Mouse (Mus musculus): Measurements from ENCODE around the gene Dgkq. TPM values are rescaled to one million over a fixed set of nuclear protein-coding genes. Genes with fewer than 3 reads are reported as not detected.

Gene Dgkq
- 11.6 and 12.1 TPM in 2 replicates for polyA plus RNA-seq (2014; fragmentation: Nextera tagmentation; extraction: Ambion mirVana)

DNA sequence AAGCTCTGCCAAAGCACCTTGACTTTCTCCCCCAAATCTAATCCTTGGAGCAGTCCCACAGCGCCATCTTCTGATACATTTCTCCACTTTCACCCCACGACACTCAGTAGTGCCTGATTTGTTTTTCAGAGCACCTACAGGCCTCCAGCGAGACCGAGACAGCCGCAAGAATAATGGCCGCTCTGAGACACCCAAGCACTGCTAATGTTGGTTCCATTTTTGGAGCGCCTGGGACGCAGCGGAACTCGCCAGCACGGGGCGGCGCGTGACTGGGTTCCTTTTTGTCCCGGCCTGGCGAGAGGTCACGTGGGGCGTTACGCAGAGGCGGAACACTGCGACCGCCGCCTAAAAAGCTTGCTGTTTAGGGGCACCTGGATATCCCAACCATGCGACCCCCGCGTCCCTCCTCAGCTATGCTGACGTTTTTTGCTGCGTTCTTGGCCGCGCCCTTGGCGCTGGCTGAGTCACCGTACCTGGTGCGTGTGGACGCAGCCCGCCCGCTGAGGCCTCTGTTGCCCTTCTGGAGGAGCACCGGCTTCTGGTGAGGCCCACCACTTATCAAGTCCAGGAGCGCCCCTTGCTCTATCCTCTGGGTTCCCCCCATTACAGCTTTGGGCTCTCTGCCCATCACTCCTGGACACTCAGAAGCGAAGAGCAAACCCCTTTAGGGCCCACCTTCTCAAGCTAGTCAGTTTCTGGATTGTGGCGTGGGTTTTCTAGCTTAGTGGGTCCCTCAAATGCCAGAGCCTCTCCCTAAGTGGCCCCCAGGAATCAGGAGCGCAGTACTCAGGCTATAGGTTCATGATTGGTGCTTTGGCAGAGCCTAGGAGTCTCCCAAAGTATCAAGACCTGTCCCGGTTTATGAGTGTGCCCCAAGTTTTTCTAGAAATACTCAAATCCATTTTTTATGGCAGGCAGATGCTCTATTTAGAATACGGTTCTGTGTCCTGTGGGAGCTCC lies at the start of gene Dgkq:
TSS of gene Dgkq (minus strand) at position 696 of the 960 bp plus-strand sequence.
- peak within 1 kb of the TSS; percentile 51 for H3K4me3 ChIP-seq (ENCODE audit: low read depth, low read length)
- peak within 1 kb of the TSS; percentile 67 for H3K9ac ChIP-seq (ENCODE audit: low read length)
- H3K4me1 ChIP-seq (ENCODE audit: control insufficient read depth, insufficient read depth, low read length) = 0 out of 2 replicates have a peak, but pooled peaks cover 2% of the 10 kb centered on the region
- peak; percentile 87 for ATAC-seq (ENCODE audit: insufficient read depth, low FRiP score, low TSS enrichment)
- WGBS = 7% methylated on average over 43 of the region's 43 CpGs
- peak; percentile 87 for DNase-seq (ENCODE audit: low spot score)
- H3K27ac ChIP-seq (ENCODE audit: low read depth, low read length) = peak within 1 kb of the TSS; percentile 53
- H3K36me3 ChIP-seq (ENCODE audit: control insufficient read depth, insufficient read depth, low read length) = no peaks in the 10 kb centered on the region; the same call in 1 of the 2 replicates
- peak within 1 kb of the TSS; percentile 59 for H3K4me2 ChIP-seq (ENCODE audit: low read depth)
- H3K27me3 ChIP-seq (ENCODE audit: control insufficient read depth, insufficient read depth, low read length) = no peaks in the 10 kb centered on the region
- no peaks in the 10 kb centered on the region for H3K9me3 ChIP-seq (ENCODE audit: control insufficient read depth, low read length)

DNA sequence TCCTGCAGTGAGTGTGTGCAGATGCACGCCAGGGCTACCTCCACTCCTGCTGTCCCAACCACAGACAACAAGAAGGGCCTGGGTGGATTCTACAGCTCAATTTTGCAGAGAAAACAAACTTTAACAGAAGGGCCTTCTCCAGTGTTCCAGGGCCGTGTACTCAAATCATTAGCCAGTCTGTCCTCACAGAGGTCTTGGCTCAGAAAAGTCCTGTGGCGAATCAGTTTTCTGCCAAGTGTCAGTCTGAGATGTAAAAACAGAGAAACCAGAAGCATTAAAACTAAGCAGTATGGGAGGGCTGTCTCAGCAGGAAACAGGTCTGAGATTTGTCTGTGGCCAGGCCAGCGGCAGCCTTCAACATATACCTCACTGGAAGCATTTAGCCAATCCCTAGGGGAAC lies 48.6 kb upstream of the Dgkq start:
- no peak for ATAC-seq (ENCODE audit: insufficient read depth, low FRiP score, low TSS enrichment)

DNA sequence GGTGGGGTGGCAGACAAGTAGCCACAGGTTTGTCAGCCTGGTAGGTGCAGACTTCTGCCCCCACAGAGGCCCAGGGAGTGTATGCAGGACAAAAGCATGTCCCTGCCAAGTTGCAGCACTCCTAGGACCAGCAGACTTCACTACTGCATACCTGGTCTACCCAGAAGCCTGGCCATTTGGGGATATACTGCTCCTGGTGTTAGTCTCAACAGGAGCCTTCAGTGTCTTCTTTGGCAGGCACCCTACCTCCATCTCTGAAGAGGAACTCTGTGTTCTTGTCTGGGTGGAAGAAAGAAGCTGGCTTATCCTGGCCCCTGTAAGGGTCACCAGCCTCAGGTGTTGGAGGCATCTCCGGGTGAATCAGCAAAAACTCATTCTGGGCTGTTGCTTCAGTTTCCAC lies 46.5 kb upstream of the Dgkq start:
- Histone ChIP-seq H3K27ac (ENCODE audit: low read depth, low read length) (no peak overlapping the region), H3K4me1 (ENCODE audit: control insufficient read depth, insufficient read depth, low read length) (peaks cover 4% of the 10 kb centered on the region; the same call in 1 of the 2 replicates), H3K9me3 (ENCODE audit: control insufficient read depth, low read length) (no peaks in the 10 kb centered on the region), H3K4me2 (ENCODE audit: low read depth) (no peak overlapping the region), H3K27me3 (ENCODE audit: control insufficient read depth, insufficient read depth, low read length) (no peaks in the 10 kb centered on the region), H3K4me3 (ENCODE audit: low read depth, low read length) (no peak overlapping the region), H3K9ac (ENCODE audit: low read length) (no peak overlapping the region), H3K36me3 (ENCODE audit: control insufficient read depth, insufficient read depth, low read length) (no peaks in the 10 kb centered on the region)
- ATAC-seq (ENCODE audit: insufficient read depth, low FRiP score, low TSS enrichment) (no peak), DNase-seq (ENCODE audit: low spot score) (no peak)
- 85% methylated on average over 1 of the region's 1 CpGs for WGBS

More for the DNA sequence above, 48.6 kb upstream of the Dgkq start:
- no peak for DNase-seq (ENCODE audit: low spot score)
- Histone ChIP-seq H3K36me3 (ENCODE audit: control insufficient read depth, insufficient read depth, low read length) (no peaks in the 10 kb centered on the region), H3K4me3 (ENCODE audit: low read depth, low read length) (no peak overlapping the region), H3K4me2 (ENCODE audit: low read depth) (no peak overlapping the region), H3K9ac (ENCODE audit: low read length) (no peak overlapping the region), H3K9me3 (ENCODE audit: control insufficient read depth, low read length) (no peaks in the 10 kb centered on the region), H3K27ac (ENCODE audit: low read depth, low read length) (no peak overlapping the region), H3K27me3 (ENCODE audit: control insufficient read depth, insufficient read depth, low read length) (no peaks in the 10 kb centered on the region), H3K4me1 (ENCODE audit: control insufficient read depth, insufficient read depth, low read length) (peaks cover 4% of the 10 kb centered on the region; the same call in 1 of the 2 replicates)
- 31% methylated on average over 4 of the region's 4 CpGs for WGBS

DNA sequence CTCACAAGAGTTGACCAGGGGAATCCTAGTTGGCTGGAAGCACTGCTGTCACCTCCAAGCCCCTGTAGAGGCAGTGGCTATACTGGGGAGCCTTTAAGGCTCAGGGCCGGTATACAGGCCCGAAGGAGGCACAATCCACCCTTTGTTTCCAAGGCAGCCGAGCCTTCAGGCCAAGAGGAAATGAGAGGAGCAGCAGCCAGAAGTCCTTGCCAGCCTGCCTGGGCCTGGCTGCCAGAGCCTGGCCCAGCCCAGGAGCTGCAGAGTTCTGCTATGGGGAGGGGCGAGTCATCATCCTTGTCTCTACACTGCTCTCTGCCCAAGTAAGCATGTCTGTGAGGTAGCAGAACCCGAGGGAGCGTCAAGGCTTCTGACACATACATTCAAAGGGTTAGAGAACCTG lies 44.7 kb upstream of the Dgkq start:
- H3K27me3 ChIP-seq (ENCODE audit: control insufficient read depth, insufficient read depth, low read length) = no peaks in the 10 kb centered on the region
- peaks cover 4% of the 10 kb centered on the region; the same call in 1 of the 2 replicates for H3K4me1 ChIP-seq (ENCODE audit: control insufficient read depth, insufficient read depth, low read length)
- H3K27ac ChIP-seq (ENCODE audit: low read depth, low read length) = no peak overlapping the region
- H3K9me3 ChIP-seq (ENCODE audit: control insufficient read depth, low read length) = no peaks in the 10 kb centered on the region
- DNase-seq (ENCODE audit: low spot score) (no peak), ATAC-seq (ENCODE audit: insufficient read depth, low FRiP score, low TSS enrichment) (no peak)
- no peaks in the 10 kb centered on the region for H3K36me3 ChIP-seq (ENCODE audit: control insufficient read depth, insufficient read depth, low read length)
- no peak overlapping the region for H3K4me3 ChIP-seq (ENCODE audit: low read depth, low read length)
- H3K4me2 ChIP-seq (ENCODE audit: low read depth) = no peak overlapping the region
- no peak overlapping the region for H3K9ac ChIP-seq (ENCODE audit: low read length)
- 68% methylated on average over 6 of the region's 6 CpGs for WGBS

DNA sequence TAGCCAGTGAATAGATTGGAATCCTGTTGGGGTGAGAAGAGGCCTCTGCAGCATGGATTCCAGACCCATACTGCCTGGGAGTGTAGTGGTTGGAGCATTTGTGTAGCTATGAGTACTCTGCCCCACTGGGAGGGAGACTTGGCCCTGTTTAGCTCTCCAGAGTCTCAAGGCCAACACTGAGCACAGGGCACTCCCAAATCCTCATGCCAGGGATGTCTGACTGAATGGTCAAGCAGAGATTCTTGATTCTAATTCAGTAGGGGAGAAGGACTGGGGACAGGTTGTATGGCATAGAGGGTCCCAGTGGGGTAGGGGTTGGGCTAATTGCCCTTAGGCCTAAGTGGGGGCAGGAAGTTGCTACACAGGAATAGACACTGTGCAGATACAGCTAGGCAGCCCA lies 44.2 kb upstream of the Dgkq start:
- H3K36me3 ChIP-seq (ENCODE audit: control insufficient read depth, insufficient read depth, low read length) = no peaks in the 10 kb centered on the region
- H3K4me1 ChIP-seq (ENCODE audit: control insufficient read depth, insufficient read depth, low read length) = peaks cover 4% of the 10 kb centered on the region; the same call in 1 of the 2 replicates
- DNase-seq (ENCODE audit: low spot score) (no peak), ATAC-seq (ENCODE audit: insufficient read depth, low FRiP score, low TSS enrichment) (no peak)
- no peak overlapping the region for H3K27ac ChIP-seq (ENCODE audit: low read depth, low read length)
- no peak overlapping the region for H3K4me3 ChIP-seq (ENCODE audit: low read depth, low read length)
- no peak overlapping the region for H3K4me2 ChIP-seq (ENCODE audit: low read depth)
- no peaks in the 10 kb centered on the region for H3K27me3 ChIP-seq (ENCODE audit: control insufficient read depth, insufficient read depth, low read length)
- H3K9me3 ChIP-seq (ENCODE audit: control insufficient read depth, low read length) = no peaks in the 10 kb centered on the region
- H3K9ac ChIP-seq (ENCODE audit: low read length) = no peak overlapping the region

DNA sequence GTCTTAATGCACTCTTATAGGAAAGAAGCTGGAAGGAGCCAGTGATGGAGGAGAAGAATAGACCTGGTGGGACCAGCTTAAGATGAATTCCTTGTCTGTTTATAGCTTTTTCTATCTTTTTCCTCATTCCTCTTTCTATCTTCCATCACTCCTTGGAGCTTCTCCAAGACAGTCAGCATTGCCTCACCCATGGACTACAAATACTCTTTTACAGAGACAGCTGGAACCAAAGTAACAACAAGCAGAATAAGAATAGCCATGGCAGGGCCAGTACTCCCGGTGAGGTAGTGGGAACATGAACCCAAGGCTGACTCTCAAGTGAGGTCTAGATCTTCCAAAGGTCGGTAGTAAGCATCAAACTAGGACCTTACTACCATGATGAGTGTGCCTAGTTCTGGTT lies 43.6 kb upstream of the Dgkq start:
- WGBS = 90% methylated on average over 2 of the region's 2 CpGs
- DNase-seq (ENCODE audit: low spot score) = no peak
- no peak for ATAC-seq (ENCODE audit: insufficient read depth, low FRiP score, low TSS enrichment)

DNA sequence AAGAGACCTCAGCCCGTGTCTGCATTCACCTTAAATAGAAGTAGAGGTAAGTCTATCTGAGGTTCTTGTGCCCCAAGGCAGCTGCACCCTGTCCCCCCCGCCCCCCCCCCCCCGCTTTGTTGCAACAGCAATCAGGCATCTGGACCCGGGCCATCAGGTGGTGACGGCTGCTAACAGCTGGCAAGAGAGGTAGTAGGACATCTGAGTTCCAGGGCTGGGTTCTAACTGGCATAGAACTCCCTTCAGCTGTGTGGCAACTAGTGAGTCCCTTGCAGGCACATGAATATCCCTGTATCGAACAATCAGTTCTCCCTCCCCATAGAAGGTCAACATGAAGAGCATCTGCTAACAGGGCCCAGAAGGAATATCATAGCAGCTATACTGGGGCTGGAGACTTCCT lies 42.5 kb upstream of the Dgkq start:
- Histone ChIP-seq H3K4me3 (ENCODE audit: low read depth, low read length) (no peak overlapping the region), H3K4me1 (ENCODE audit: control insufficient read depth, insufficient read depth, low read length) (no peaks in the 10 kb centered on the region), H3K27ac (ENCODE audit: low read depth, low read length) (no peak overlapping the region), H3K9ac (ENCODE audit: low read length) (no peak overlapping the region), H3K9me3 (ENCODE audit: control insufficient read depth, low read length) (no peaks in the 10 kb centered on the region), H3K4me2 (ENCODE audit: low read depth) (no peak overlapping the region), H3K36me3 (ENCODE audit: control insufficient read depth, insufficient read depth, low read length) (no peaks in the 10 kb centered on the region; the same call in 1 of the 2 replicates), H3K27me3 (ENCODE audit: control insufficient read depth, insufficient read depth, low read length) (no peaks in the 10 kb centered on the region)
- ATAC-seq (ENCODE audit: insufficient read depth, low FRiP score, low TSS enrichment) (no peak), DNase-seq (ENCODE audit: low spot score) (no peak)
- WGBS = 82% methylated on average over 6 of the region's 6 CpGs

More for the DNA sequence above, 43.6 kb upstream of the Dgkq start:
- Histone ChIP-seq H3K36me3 (ENCODE audit: control insufficient read depth, insufficient read depth, low read length) (no peaks in the 10 kb centered on the region), H3K9ac (ENCODE audit: low read length) (no peak overlapping the region), H3K27ac (ENCODE audit: low read depth, low read length) (no peak overlapping the region), H3K4me1 (ENCODE audit: control insufficient read depth, insufficient read depth, low read length) (no peaks in the 10 kb centered on the region), H3K27me3 (ENCODE audit: control insufficient read depth, insufficient read depth, low read length) (no peaks in the 10 kb centered on the region), H3K4me3 (ENCODE audit: low read depth, low read length) (no peak overlapping the region), H3K9me3 (ENCODE audit: control insufficient read depth, low read length) (no peaks in the 10 kb centered on the region), H3K4me2 (ENCODE audit: low read depth) (no peak overlapping the region)

DNA sequence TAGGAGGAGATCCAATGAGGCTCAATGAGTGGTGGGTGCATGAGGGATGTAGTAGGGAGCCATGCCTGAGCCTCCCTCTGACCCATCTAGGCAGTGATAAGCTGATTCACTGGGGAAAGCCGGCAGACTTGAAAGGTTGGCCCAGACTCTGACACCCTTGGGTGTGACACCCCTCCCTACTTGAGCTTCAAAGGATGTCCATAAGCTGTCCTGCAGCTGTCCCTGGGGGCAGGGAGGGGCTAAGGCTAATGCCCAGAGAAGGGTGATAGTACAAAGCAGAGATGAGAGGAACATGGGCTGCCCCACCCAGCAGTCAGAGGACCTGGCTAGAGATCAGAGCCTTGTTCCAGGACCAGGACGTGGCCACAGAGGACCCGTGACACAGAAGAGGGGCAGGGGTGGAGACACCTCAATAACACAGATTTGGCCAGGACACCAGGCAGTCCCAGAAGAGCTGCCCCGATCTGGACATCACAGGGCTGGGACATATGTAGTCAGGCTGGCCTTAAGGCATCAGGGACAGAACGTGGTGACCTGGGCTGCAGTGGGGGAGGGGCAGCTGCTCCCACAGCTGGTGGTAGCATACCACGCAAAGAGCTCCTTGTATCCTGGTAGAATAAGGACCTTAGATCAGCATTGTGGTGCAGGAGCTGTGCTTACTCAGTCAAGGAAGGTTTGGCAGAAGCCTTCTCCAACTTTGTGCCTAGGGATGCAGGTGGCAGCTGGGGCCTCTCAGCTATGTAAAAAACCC lies 39.7 kb upstream of the Dgkq start:
- peaks cover 3% of the 10 kb centered on the region; the same call in 1 of the 2 replicates for H3K36me3 ChIP-seq (ENCODE audit: control insufficient read depth, insufficient read depth, low read length)
- H3K4me2 ChIP-seq (ENCODE audit: low read depth) = no peak overlapping the region
- no peaks in the 10 kb centered on the region for H3K9me3 ChIP-seq (ENCODE audit: control insufficient read depth, low read length)
- no peak overlapping the region for H3K9ac ChIP-seq (ENCODE audit: low read length)
- no peak for ATAC-seq (ENCODE audit: insufficient read depth, low FRiP score, low TSS enrichment)
- H3K4me3 ChIP-seq (ENCODE audit: low read depth, low read length) = no peak overlapping the region
- no peaks in the 10 kb centered on the region for H3K27me3 ChIP-seq (ENCODE audit: control insufficient read depth, insufficient read depth, low read length)
- DNase-seq (ENCODE audit: low spot score) = no peak
- WGBS = 63% methylated on average over 6 of the region's 6 CpGs
- no peak overlapping the region for H3K27ac ChIP-seq (ENCODE audit: low read depth, low read length)
- no peaks in the 10 kb centered on the region for H3K4me1 ChIP-seq (ENCODE audit: control insufficient read depth, insufficient read depth, low read length)
